Mouse (Mus musculus) mesoderm, embryonic 11.5 days (tissue): Measurements from ENCODE around the gene Shbg.

Source experiments
- DNase-seq: peaks from one replicate; pipeline ENCODE4 v3.0.0-alpha.2; 2012; ENCODE audit warnings: low read depth, low spot score

The Shbg gene

DNA sequence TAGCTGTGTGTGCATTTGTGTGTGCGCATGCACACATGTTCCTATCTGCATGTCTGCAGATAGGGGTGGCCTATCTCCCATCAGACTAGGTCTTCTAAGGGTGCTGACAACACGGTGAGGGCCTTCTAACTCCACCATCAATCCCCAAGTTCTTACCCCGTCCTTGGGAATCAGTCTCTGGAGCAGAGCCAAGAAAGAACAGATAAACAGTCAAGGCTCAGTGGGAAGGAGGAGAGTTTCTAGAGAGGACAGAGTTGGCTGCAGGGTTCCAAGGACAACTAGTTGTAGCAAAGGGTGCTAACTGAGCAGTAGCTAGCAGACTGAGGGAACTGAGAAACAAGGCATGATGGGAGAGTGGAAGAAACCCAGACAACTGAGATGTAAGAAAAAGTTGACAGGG lies 15.9 kb downstream of the Shbg start:
- DNase-seq: no peak

DNA sequence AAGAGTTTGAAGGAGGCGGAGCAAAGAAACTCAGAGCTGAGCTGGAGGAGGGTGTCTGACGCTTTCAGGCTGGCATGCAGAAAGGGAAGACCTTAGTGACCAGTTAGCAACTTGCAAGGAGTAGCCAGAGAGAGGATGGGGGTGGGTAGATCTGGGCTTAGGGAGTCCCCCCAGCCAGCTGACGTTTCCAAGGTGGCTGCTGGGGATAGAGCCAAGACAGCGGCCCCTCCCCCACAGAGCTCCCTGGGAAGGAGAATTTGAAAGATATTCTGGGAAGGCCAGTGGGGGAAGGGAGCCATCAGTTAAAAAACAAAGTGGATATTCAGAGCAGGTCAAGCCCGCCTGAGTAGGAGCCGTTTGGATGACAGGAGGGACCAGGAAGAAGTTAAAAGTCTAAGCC lies 17.6 kb downstream of the Shbg start:
- DNase-seq: peak; percentile 56

DNA sequence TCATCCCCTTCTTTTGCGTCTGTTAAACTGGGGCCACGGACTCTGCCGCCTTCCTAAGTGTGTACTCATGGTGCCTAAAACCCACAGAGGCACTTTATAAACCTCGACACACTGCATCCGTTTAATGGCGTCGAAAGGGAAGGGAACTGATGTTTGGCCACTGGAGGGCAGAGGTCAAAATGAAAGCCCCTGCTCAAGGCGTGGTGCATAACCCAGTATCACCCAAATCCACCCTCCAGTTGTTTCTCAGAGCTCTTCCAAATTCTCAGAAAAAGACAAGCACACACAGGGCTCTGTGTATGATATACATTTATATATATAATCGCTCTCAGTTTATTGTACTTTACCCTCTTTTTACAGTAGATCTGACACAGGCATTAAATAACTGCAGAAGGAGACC lies 18.3 kb downstream of the Shbg start:
- no peak for DNase-seq

DNA sequence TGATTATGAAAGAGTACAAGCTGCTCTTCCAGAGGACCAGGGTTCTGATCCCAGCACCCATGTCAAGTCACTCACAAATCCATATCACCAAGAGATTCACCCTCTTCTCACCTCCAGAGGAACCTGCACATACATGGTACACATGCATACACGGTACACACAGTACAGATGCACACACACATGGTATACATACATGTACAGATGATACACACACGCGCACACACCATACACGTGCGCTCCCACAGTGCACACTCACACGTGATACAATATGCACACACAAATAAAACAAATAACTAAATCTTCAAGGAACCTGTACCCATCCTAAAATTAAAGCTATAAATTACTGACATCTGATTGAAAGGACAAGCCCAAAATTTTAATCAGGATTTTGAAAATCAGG lies 22.9 kb downstream of the Shbg start:
- no peak for DNase-seq

DNA sequence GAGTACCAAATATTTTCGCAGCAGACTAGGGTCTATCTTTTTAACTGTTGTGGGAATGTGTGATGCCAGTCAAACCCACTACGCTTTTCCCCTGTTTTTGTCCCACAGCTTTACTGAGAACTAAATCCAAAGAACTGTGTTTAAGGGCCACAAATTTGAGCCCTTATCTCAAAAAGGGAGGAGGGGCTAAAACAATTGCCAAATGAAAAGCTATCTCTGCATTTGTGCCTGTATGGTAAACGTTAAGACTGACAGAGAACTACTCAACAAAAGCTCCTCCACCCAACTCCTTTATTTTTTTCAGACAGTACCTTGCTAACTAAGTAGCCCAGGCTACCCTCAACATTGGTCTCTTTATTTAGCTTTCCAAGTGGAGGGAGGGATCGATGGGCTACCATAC lies 24.9 kb downstream of the Shbg start:
- no peak for DNase-seq

DNA sequence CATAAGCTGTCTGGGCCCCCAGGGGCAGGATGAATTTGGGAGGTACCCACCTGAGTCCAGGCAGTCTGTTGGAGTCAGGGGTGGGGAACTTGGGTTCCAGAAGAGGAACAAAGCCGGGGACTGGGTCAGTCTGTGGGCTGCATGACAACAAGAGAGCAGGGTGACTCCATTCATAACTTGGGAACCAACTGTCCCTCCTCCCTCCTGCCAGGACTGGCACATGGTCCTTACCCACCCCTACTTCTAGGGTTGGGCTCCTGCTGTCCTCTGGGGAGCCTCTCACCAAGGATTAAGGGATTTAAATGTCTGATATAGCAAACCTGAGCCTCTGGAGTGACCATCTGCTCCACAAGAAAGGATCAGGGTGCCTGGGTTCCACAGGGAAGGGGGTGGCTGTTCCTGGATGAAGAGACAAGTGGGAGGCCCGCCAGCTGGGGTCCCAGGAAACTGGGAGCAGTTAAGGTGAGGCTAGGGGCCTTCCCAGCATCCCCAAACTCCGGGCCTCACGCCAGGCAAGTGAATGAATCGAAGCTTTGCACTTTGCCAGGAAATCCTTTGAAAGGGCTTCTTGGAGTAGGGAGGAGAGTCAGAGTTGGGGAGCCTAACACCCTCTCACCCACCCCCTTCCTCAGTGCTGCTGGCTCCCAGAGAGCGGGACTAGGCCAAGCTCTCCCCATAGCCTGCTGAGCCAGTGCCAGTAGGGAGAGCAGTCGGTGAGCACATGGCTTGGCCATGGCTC lies 25.6 kb downstream of the Shbg start:
- no peak for DNase-seq

DNA sequence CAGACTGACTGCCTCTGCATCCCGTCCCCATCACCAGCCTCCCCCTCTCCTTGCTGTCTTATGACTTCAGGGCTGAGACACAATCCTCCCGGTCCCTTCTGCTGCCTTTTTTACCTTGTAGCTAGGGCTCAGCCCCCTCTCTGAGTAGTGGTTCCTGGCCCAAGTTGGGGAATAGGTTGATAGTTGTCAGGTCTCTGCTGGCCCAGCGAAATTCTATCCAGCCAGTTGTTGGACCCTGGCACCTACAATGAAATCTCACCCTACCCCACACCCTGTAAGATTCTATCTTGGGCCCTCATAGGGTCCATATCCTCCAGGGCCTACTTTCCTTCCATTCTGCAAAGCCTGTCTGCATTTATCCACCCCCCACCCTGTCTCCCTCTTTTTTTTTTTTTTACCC lies 26.3 kb downstream of the Shbg start:
- DNase-seq: no peak

DNA sequence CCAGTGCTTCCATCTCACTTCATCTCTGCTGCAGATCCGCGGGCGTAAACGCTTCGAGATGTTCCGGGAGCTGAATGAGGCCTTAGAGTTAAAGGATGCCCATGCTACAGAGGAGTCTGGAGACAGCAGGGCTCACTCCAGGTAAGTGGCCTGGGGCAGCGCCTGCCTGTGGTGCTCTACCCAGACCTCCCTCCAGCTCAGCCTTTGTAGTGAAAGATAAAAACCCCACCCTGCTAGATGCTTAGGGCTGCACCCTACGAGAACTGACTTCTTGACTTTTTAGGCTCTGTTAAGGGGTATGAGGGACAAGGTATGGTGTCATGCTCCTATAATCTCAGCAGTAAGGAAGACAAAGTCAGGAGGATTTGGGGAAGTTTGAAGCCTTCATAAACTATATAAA lies 27.1 kb downstream of the Shbg start:
- no peak for DNase-seq

DNA sequence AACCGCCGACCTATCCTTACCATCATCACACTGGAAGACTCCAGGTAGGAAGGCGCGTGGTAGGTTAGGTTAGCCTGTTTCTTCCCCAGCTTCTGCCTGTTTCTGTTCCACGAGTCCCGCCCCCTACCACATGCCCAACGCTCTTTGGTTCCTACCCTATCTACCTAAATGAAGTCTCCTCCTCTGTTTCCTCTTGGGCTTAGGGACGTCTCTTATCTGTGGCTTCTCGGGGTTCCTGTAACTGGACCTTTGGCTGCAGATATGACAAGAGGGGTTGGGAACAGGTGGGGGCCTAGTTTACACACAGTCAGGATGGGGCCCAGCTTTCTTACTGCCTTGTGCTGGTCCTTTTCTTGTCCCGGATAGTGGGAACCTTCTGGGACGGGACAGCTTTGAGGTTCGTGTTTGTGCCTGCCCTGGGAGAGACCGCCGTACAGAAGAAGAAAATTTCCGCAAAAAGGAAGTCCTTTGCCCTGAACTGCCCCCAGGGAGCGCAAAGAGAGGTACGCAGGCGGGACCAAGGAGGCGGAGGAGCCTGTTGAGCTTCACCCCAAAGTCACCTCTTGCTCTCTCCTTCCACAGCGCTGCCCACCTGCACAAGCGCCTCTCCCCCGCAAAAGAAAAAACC lies 28.4 kb downstream of the Shbg start:
- no peak for DNase-seq

DNA sequence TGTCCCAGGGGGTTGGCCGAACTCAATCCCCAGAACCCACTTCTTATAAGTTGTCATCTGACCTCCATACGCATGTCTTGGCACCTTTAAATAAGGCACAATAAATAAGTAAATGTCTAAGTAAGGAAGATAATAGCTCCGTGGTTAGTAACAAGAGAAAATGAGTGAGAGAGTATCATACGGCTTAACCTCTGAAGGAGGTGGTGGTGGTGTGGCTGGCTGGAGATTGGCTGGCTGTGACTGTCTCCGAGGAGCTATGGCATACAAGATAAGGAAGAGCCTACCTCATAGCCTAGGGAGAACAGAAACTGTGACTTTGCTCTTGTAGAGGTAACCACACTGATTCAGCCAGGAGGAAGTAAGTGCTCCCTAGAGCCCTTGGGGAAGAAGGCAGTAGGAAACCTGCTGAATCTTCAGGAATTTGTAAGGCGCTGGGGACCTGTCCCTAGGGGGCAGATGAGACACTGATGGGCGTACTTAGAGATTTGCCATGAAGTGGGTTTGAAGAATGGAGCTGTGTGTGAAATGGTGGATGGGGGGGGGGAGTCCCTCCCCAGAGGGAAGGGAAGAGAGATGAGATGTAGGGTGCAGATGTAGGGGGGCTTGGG lies 31.9 kb downstream of the Shbg start:
- no peak for DNase-seq

DNA sequence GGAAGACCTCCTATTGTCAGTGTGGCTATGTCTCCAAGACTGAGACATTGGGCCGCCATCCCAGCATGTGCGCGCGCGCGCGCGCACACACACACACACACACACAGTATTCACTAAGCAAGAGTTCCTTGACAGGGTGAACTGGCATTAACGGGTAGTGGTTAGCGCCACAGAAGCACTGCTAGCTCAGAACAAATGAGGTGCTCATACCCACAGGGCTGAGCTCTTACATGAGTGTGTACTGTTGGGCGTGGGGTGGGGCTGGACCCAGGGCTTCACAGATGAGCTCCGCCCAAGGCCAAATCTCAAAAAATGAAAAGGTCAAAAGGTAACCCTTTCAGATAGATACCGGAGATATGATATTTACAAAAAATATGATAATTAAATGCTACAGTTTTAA lies 32.8 kb downstream of the Shbg start:
- no peak for DNase-seq

DNA sequence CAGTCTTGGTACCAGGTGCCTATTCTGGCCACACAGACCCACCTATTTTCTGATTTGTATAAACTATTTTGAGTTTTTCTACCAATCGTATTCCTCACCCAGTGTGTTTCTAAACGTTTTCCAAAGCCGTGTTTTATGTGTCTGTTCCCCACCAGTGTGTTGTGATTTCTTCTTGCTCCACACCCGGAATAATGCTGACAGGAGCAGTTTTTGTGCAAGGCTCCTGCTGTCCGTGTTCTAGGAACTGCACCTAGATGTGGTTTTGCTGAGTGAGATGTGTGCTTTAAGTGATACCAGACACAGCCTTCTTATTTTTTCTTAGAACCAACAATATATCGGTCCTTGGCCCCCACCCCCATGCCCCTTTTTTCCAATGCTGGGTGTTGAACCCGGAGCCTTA lies 33.7 kb downstream of the Shbg start:
- no peak for DNase-seq

DNA sequence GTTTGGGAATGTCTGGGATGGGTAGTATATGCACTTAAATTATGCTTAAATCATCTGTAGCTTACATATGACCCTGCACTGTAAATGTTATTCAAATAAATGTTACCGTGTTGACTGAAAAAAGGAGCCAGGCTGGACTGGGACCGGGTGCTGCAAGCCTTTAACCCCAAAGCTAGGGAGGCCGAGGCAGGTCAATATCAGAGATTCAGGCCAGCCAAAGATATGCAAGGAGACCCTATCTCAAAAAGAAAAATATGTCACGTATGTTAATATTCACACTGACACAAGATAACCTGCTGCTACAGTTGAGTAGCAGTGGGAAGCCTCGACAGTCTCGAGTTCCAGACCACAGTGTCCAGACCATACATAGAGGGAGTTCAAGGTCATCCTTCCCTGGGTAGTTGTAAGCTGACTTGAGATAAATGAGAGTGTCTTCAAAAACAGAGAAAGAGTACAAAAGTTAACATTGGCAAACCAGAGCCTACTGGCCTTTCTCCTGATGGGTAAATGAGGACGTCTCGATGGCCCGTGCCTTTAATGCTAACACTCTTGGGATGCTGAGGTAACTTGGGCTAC lies 35.4 kb downstream of the Shbg start:
- no peak for DNase-seq

DNA sequence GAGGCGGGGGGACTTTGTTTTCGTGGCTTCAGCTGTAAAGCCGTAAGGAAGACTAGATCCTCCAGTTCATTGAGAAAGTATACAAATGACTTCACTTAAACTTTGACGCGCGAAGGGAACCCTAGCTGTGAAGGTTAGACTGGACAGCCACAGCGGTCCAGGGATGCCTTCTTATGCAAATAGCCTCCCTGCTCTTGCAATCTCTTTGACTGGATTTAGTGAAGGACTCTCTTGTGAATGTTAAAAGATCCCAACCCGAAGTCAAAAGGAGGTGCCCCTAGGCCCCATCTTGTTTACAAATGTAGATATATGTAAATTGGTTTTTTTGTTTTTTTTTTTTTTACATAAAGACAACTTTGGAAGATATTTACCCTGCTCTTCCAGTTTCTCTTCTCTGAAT lies 35.9 kb downstream of the Shbg start:
- DNase-seq: no peak

DNA sequence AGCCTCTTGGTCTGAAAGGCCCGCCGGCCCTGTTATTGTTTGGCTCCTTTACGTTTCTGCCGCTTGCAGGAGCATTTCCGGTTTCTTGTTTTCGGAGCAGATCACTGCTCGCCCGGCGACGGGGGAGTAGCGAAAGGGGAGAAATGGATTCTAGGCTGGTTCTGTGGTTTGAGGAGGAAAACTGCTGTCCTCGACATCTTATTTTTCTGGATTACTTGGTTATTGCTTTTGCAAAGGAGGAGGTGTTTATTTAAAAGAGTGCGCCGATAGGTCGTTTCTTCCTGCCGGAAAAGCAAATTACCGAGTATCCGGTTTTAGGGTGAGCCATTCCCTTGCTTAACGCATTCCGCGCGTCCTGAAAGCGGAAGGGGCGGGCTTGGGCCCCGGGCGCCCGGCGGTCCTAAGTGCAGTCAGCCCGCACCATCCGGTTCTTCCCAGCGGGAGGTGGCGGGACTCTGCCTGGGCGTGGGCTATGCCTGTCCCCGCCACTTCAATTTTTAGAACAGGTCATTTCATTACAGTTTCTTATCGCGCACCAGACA lies 36.5 kb downstream of the Shbg start:
- peak; percentile 95 for DNase-seq

DNA sequence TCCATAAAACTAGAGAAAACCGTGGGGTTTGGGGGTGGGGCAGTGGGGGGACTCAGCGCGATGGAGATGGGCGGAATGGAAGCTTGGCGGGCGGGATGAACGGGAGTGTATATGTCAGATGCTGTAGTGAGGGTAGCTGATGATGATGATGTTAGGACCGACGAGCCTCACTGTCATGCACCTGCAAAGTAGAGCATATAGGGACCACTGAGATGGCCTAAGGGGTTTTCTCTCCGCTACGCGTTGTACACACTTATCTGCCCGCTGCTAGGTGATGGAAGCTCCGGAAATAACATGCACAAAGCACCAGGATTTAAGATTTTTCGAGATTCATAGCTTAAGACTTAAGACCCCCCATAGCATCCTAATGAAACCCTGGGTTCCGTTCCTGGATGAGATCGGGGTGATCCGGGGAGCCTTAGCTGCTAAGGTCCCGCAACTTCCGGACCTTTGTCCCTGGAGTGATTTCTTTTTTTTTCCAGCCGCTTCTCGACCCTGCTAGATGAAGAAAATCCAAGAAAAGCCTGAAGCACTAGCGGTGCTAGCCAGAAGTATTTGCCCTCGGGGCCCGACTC lies 37.0 kb downstream of the Shbg start:
- DNase-seq: no peak

DNA sequence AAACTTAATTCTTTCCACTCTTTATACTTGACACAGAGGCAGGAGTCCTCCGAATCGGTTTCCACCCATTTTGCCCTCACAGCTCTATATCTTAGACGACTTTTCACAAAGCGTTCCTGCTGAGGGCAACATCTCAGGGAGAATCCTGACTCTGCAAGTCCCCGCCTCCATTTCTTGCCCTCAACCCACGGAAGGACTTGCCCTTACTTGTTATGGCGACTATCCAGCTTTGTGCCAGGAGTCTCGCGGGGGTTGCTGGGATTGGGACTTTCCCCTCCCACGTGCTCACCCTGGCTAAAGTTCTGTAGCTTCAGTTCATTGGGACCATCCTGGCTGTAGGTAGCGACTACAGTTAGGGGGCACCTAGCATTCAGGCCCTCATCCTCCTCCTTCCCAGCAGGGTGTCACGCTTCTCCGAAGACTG lies 37.6 kb downstream of the Shbg start, which contains the start of the genes Wrap53 and Trp53:
Wrap53 (minus strand) TSS at position 165 of the 424 bp plus-strand sequence.
Trp53 (plus strand) TSS at position 269 of the 424 bp plus-strand sequence.
- peak; percentile 95 for DNase-seq

DNA sequence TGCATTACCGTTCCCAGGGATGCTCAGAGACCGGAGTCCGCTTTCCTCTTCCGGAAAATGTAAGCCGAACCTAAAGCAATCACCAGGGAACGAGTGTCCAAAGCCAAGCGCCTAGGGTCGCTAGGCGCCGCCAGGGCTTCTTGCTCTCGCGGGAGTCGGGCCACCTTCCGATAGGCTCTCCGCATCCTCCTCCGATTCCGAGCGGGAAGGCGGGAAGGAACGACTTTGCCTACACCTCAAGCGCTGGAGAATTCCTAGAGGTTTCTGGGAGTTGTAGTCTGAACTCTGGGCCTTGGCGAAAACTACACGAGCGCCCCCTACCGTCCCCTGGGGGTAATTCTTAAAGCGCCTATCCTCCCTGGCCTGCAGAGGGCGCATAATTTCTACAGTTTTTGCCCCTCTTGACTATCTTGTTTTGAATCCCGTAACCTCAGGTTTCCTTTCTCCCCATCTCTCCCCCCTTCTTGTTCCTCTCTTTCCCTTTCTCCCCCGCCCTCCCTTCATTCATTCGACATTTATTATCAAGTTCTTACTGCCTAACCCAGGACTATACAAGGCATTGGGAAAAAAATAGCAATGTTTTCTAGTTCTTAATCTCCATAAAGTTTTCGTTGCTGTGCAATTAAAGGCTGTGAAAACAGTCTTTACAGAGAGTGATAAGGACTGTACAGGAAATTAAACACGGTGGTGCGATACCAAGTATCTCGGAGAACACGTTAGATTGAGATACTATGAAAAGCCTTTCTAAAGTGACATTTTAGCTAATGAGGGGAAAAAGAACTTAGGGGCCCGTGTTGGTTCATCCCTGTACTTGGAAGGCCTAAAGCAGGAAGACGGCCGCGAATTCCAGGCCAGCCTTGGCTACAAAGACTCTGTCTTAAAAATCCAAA lies 38.3 kb downstream of the Shbg start:
- DNase-seq: peak; percentile 99

DNA sequence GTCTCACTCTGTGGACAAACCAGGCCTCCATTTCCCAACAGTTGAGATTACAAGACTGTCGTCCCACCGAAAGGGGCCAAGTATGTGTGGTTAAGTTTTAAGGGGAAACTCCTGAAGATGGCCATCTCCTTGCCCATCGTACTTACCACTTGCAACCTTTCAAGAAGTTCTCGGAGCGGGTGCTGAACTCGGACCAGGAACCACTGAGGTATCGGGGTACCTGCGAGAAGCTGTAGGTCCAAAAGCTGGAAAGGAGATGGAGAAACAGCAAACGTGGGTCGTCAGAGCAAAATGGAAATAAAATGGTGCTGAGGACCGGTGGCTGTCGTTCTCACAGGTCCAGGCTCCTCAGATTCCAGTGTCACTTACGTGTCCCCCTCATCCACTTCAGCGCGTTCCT lies 39.4 kb downstream of the Shbg start:
- DNase-seq: no peak

DNA sequence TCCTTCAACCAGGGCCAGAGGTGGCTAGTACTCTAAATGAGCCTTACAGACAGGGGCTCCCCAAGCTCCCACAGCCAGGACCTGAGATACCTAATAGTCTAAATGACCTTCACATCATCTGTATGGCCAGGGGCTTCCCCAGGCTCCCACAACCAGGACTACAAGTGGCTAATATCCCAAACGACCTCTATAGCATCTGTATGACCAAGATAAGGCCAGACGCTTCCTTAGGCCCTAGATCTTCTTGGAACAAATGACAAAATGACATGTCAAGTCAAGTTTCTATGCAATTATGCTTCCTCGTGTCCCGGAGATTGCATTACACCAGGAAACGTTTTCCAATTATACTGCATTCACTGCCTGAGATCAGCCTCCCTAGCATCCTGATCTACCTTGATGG lies 41.4 kb downstream of the Shbg start:
- DNase-seq: no peak

DNA sequence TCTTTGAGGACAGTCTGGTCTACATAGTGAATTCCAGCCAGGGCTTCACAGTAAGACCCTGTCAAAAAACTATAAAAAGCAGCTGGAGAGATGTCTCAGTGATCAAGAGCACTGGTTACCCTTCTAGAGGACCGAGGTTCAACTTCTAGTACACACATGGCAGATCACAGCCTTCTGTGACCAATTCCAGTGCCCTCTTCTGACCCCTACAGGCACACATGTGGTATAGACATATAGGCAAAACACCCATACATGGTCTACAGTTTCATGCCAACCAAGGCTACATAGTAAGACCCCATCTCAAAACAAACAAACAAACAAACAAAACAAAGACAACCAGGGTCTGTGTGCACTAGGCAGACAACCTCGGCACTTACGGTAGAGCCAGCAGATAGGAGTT lies 42.5 kb downstream of the Shbg start:
- peak; percentile 56 for DNase-seq
